Mouse (Mus musculus) ES-Bruce4 (cell line): ENCODE measurements around the gene Cbx1.

Experiments
- CTCF ChIP-seq: IDR thresholded peaks from one replicate; pipeline ENCODE4 v1.8.1; 2011; ENCODE audit warnings: low read depth, low read length
- EP300 ChIP-seq: IDR thresholded peaks from 2 replicates; pipeline ENCODE4 v1.6.1; 2011; ENCODE audit warnings: low read depth, low read length; ENCODE audit not compliant: insufficient read depth
- POLR2A ChIP-seq: IDR thresholded peaks from one replicate; pipeline ENCODE4 v1.8.1; 2011; ENCODE audit warnings: low read length; ENCODE audit not compliant: insufficient read depth

DNA sequence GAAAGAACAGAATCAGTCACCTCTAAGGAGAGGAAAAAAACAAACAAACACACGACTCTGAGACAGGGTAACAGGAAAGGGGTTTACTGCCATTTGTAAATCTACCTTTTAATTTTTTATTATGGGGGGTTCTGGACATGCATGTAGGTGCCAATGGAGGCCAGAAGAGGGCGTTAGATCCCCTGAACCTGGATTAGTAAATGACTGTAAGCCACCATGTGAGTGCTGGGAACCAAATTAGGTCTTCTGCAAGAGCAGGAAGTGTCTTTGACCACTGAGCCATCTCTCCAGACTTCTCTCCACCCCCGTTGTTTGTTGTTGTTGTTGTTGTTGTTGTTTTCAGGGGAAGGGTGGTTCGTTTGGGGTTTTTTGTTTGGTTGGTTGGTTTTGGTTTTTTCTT lies 31.5 kb upstream of the Cbx1 start:
- no peak for TF ChIP-seq CTCF
- TF ChIP-seq POLR2A = no peak
- no peak for TF ChIP-seq EP300
